Mouse (Mus musculus): ENCODE results near the gene Banf2. TPM values are rescaled to one million over a fixed set of nuclear protein-coding genes. Genes with fewer than 3 reads are reported as not detected.

Banf2 gene
- total RNA-seq, 2 experiments from 2014 or later: not detected

GRCm38 (mm10) chr2:144101463-144101961 is 68.7 kb downstream of the Banf2 start:
- DNase-seq: no peak

DNA sequence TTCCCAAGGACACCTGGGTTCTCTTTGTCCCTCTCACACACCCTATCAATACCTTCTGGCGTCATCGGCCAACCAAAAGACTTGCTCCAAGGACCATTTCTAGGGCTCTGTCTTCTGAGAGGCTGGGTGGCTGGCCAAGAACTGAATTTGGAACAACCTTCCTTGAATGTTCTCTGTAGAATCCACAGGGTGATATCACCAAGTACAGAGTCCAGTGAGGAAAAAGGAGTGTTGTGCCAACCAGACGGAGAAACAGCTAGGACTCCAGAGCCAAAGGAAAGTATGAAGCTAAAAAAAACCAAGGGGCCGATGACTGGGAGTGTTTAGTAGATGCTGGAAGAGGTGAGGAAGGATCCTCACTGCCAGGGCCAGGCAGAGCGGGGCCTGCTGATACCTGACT is 74.5 kb downstream of the Banf2 start:
- no peak for DNase-seq

GRCm38 (mm10) chr2:144107810-144108209 is 75.0 kb downstream of the Banf2 start:
- DNase-seq: no peak

DNA sequence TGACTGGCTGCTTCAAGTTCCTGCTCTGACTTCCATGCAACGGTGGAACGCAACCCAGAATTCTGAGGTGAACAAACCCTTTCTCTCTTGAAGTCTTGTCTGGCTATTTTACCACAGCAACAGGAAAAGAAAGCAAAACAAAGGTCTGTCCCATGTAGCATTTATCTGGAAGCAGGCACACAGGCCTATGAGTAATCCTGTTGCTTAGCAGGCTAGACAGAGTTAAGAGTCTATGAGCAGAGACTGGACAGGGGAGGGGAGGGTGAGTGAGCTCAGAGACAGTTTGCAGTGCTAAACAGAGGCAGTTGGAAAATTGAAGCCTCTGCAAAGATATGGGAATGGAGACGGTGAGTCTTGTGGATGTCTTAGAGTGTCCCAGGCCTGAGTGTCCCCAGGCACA is 75.5 kb downstream of the Banf2 start:
- DNase-seq: no peak

DNA sequence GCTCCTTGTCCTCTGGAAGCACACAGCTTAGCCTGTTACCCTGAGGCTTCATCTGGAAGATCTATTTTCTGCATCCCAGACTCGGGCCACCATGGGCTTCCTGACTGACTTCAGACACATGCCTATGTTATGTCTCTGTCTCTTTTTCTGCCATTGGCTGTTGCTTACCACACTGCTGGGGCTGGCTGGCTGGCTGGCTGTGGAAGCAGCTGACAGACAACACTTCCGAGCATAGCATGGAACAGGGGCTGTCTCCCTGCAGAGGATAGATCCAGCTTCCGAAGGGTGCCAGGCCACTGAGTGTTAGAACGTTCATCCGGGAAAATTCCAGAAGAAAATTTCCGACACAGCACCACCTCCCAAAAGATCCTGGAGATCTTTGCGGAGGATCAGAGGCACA is 79.1 kb downstream of the Banf2 start:
- DNase-seq: no peak

- no peak for DNase-seq
Observed at GRCm38 (mm10) chr2:144112666-144113065, 79.8 kb downstream of the Banf2 start.

DNA sequence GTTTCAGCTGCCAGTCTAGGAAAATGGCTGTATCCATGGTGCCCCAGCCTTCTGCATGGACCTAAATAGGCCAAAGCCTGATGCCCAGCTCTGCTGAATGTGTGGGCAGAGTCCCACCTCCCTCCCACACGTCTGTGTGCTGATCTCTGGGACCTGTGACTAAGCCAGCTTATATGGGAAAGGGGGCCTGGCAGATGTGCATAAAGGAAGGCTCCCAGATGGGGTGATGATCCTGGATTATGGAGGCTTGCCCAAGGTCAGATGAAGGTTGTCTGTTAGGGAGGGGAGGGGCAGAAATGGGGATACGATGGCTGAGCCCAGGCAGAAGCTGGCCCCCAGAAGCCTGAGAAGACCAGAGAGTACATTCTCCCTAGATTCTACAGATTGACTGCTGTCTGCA is 85.2 kb downstream of the Banf2 start:
- DNase-seq: no peak

DNA sequence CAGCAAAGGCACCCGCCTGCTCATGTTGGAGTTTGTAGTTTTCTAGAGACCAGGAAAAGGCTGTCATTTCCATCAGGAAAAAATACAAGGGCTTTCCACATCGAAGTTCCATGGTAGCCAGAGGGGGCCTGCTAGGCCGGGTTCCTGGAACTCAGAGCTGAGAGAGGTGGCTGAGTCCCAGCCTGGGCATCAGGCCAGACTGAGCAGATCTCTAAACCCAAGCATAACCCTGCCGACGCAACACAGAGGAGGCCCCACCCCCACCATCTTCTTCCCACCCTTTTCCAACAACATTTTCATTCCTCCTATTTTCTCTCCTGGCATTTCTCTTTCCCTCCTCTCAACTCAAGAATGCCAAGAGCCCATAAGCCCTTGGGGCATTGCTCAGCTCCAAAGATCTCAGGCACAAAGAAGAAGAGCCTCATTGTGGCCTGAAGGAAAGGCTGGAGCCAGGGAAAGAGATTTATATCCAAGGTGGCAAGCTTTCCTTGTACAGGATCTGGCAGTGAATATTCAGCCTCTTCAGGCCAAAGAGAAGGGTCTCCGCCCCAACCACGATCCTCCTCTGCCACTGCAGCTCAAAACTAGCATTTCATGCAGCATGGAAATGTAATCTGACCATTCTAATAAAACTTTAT is 87.4 kb downstream of the Banf2 start:
- peak; percentile 78 for DNase-seq

GRCm38 (mm10) chr2:144122068-144122467 is 89.2 kb downstream of the Banf2 start:
- no peak for DNase-seq

Other genes with a start within 250 kb of the Banf2 start
- under 1 TPM; 0.78 to 0.93 TPM for gene Bfsp1, start 169.9 kb upstream of the Banf2 start, total RNA-seq (2021)
- 10 to 100 TPM; 65.7 to 79.9 TPM for gene Dstn, start 117.7 kb upstream of the Banf2 start, total RNA-seq (2021)
- 100 to 1,000 TPM; 119 to 189 TPM for gene Rrbp1, start 21.8 kb upstream of the Banf2 start, total RNA-seq (2021)
- 1 to 10 TPM; 5.9 to 6.3 TPM for gene Mgme1, start 237.6 kb downstream of the Banf2 start, total RNA-seq (2021)
- gene Snx5, start 237.8 kb downstream of the Banf2 start, total RNA-seq (2021): 10 to 100 TPM; 64.5 to 79.8 TPM